10 mouse cellular contexts compared by ENCODE assay signal in genomic region chr16:23497440-23497839, GRCm38 (mm10). TPM values are rescaled to one million over a fixed set of nuclear protein-coding genes. Genes with fewer than 3 reads are reported as not detected.
DNase-seq lines count a peak whose midpoint lies in the region; ATAC-seq lines count a peak whose summit lies in the region.
"Had no signal": no experiment of that assay in that cellular context is flagged by ENCODE, and none has a peak within 500 bp of the region (broad histone marks: within the 10 kb centered on the region; RNA-seq: fewer than 3 reads in every experiment).

No protein-coding gene starts in this region.

- no peak overlapping the region for H3K4me2 ChIP-seq in embryonic facial prominence, embryonic 14.5 days (ENCODE audit: low read depth, low read length)
- no peak overlapping the region for H3K4me2 ChIP-seq in neural tube, embryonic 11.5 days (ENCODE audit: low read depth)
- no peak overlapping the region for H3K4me2 ChIP-seq in kidney, embryonic 16.5 days (replicated peaks; ENCODE audit: low read depth, low read length)

- DNase-seq in embryonic facial prominence, embryonic 14.5 days (ENCODE audit: low spot score): peak; percentile 53
- DNase-seq in embryonic facial prominence, embryonic 10.5 days (ENCODE audit: low spot score): no peak
- peak; percentile 33 for DNase-seq in neural tube, embryonic 11.5 days (ENCODE audit: low spot score)
- DNase-seq in neural tube, embryonic 10.5 days (ENCODE audit: extremely low spot score, low spot score): no peak
- DNase-seq in retina, postnatal 1 day: peak; percentile 90
- DNase-seq in right cerebral cortex, postnatal 10 days (ENCODE audit: low spot score in 2 of 2): no peak
- no peak for DNase-seq in natural killer cell, adult 2 months (ENCODE audit: low spot score in 2 of 2)
- DNase-seq: B cell, adult 2 months had no signal

- H3K27me3 ChIP-seq in embryonic facial prominence, embryonic 14.5 days (replicated peaks; ENCODE audit: control insufficient read depth, insufficient read depth, low read length): no peaks in the 10 kb centered on the region
- H3K27me3 ChIP-seq in embryonic facial prominence, embryonic 10.5 days (replicated peaks; ENCODE audit: low read depth, poor library complexity, severe bottlenecking): peaks cover 45% of the 10 kb centered on the region
- no peaks in the 10 kb centered on the region for H3K27me3 ChIP-seq in neural tube, embryonic 11.5 days (ENCODE audit: control insufficient read depth, insufficient read depth, low read length)
- H3K27me3 ChIP-seq in kidney, embryonic 16.5 days (ENCODE audit: insufficient read depth, low read length): no peaks in the 10 kb centered on the region

- no peak overlapping the region for H3K27ac ChIP-seq in embryonic facial prominence, embryonic 14.5 days (replicated peaks; ENCODE audit: low read depth, low read length)
- H3K27ac ChIP-seq in embryonic facial prominence, embryonic 10.5 days (replicated peaks): no peak overlapping the region
- H3K27ac ChIP-seq in neural tube, embryonic 11.5 days (ENCODE audit: low read depth, low read length): no peak overlapping the region
- 0 out of 2 replicates have a peak overlapping the region, but pooled peaks have one; percentile 17 for H3K27ac ChIP-seq in kidney, embryonic 16.5 days (ENCODE audit: low read length)

- peak; percentile 67; the same call in 1 of the 2 replicates for ATAC-seq in embryonic facial prominence, embryonic 14.5 days (ENCODE audit: low read depth)
- ATAC-seq in neural tube, embryonic 11.5 days (ENCODE audit: insufficient read depth, low FRiP score, low TSS enrichment): no peak
- peak; percentile 80 for ATAC-seq in kidney, embryonic 16.5 days (ENCODE audit: low FRiP score, low TSS enrichment)

- 9% methylated on average over 3 of the region's 3 CpGs for WGBS in embryonic facial prominence, embryonic 14.5 days
- 7% methylated on average over 3 of the region's 3 CpGs for WGBS in embryonic facial prominence, embryonic 10.5 days
- WGBS in neural tube, embryonic 11.5 days: 3% methylated on average over 3 of the region's 3 CpGs
- 2% methylated on average over 3 of the region's 3 CpGs for WGBS in kidney, embryonic 16.5 days

- no peak overlapping the region for H3K4me3 ChIP-seq in embryonic facial prominence, embryonic 14.5 days (ENCODE audit: low read depth, low read length)
- no peak overlapping the region for H3K4me3 ChIP-seq in embryonic facial prominence, embryonic 10.5 days
- H3K4me3 ChIP-seq in neural tube, embryonic 11.5 days (ENCODE audit: low read depth, low read length): no peak overlapping the region
- no peak overlapping the region for H3K4me3 ChIP-seq in kidney, embryonic 16.5 days (ENCODE audit: low read length)
- H3K4me3 ChIP-seq: left cerebral cortex, adult 2 months had no signal

- H3K4me1 ChIP-seq in embryonic facial prominence, embryonic 14.5 days (ENCODE audit: control insufficient read depth, insufficient read depth, low read length): no peaks in the 10 kb centered on the region
- peaks cover 31% of the 10 kb centered on the region for H3K4me1 ChIP-seq in embryonic facial prominence, embryonic 10.5 days
- no peaks in the 10 kb centered on the region for H3K4me1 ChIP-seq in neural tube, embryonic 11.5 days (ENCODE audit: control insufficient read depth, insufficient read depth, low read length)
- peaks cover 23% of the 10 kb centered on the region for H3K4me1 ChIP-seq in kidney, embryonic 16.5 days (ENCODE audit: insufficient read depth, low read length)

- no peaks in the 10 kb centered on the region for H3K36me3 ChIP-seq in embryonic facial prominence, embryonic 14.5 days (ENCODE audit: control insufficient read depth, insufficient read depth, low read length)
- no peaks in the 10 kb centered on the region for H3K36me3 ChIP-seq in embryonic facial prominence, embryonic 10.5 days (replicated peaks)
- H3K36me3 ChIP-seq in neural tube, embryonic 11.5 days (ENCODE audit: control insufficient read depth, insufficient read depth, low read length): no peaks in the 10 kb centered on the region
- no peaks in the 10 kb centered on the region for H3K36me3 ChIP-seq in kidney, embryonic 16.5 days (ENCODE audit: insufficient read depth, low read length)

- no peaks in the 10 kb centered on the region for H3K9me3 ChIP-seq in embryonic facial prominence, embryonic 14.5 days (ENCODE audit: control insufficient read depth, low read length)
- no peaks in the 10 kb centered on the region for H3K9me3 ChIP-seq in embryonic facial prominence, embryonic 10.5 days
- H3K9me3 ChIP-seq in neural tube, embryonic 11.5 days (ENCODE audit: control insufficient read depth, low read length): no peaks in the 10 kb centered on the region
- no peaks in the 10 kb centered on the region for H3K9me3 ChIP-seq in kidney, embryonic 16.5 days (ENCODE audit: low read length)

- H3K9ac ChIP-seq in embryonic facial prominence, embryonic 14.5 days (ENCODE audit: low read depth, low read length): no peak overlapping the region
- H3K9ac ChIP-seq in neural tube, embryonic 11.5 days (ENCODE audit: low read length): no peak overlapping the region
- H3K9ac ChIP-seq in kidney, embryonic 16.5 days (replicated peaks; ENCODE audit: low read length): no peak overlapping the region

RNA-seq across cellular contexts. Expression of gene Rtp4, which starts 22.7 kb away (rescaled TPM):
- 7.9 and 8.4 TPM in 2 replicates for polyA plus RNA-seq in embryonic facial prominence, embryonic 14.5 days (2014; fragmentation: Nextera tagmentation; extraction: Ambion mirVana)
- polyA plus RNA-seq in embryonic facial prominence, embryonic 10.5 days (2016; fragmentation: Nextera tagmentation; extraction: Ambion mirVana): 0.73 and 1.2 TPM in 2 replicates
- 1.0 and 1.8 TPM in 2 replicates for polyA plus RNA-seq in neural tube, embryonic 11.5 days (2014; fragmentation: Nextera tagmentation; extraction: Ambion mirVana)
- 6.7 and 8.4 TPM in 2 replicates for polyA plus RNA-seq in kidney, embryonic 16.5 days (2015; fragmentation: Nextera tagmentation; extraction: Ambion mirVana)

RNA-seq across cellular contexts. Expression of gene Masp1, which starts 23.2 kb away (rescaled TPM):
- 7.3 and 7.7 TPM in 2 replicates for polyA plus RNA-seq in embryonic facial prominence, embryonic 14.5 days (2014; fragmentation: Nextera tagmentation; extraction: Ambion mirVana)
- 4.2 and 4.5 TPM in 2 replicates for polyA plus RNA-seq in embryonic facial prominence, embryonic 10.5 days (2016; fragmentation: Nextera tagmentation; extraction: Ambion mirVana)
- 18.9 and 19.0 TPM in 2 replicates for polyA plus RNA-seq in neural tube, embryonic 11.5 days (2014; fragmentation: Nextera tagmentation; extraction: Ambion mirVana)
- polyA plus RNA-seq in kidney, embryonic 16.5 days (2015; fragmentation: Nextera tagmentation; extraction: Ambion mirVana): 7.6 and 8.0 TPM in 2 replicates

Comparison
In these comparisons a context has a peak if more than half of its experiments do, and no peak if none do; other contexts are left out.
1. DNase-seq: peak in embryonic facial prominence, embryonic 14.5 days (single experiment), neural tube, embryonic 11.5 days (single experiment) and retina, postnatal 1 day (single experiment); none in embryonic facial prominence, embryonic 10.5 days (single experiment), neural tube, embryonic 10.5 days (single experiment), right cerebral cortex, postnatal 10 days (0 of 2) and natural killer cell, adult 2 months (0 of 2).